Mouse (Mus musculus): Measurements from ENCODE around the gene Krcc1. TPM values are rescaled to one million over a fixed set of nuclear protein-coding genes. Genes with fewer than 3 reads are reported as not detected.
"Not testable (repeated sequence)": the region's sequence is repeated elsewhere in the genome, so short reads cannot be mapped to it uniquely, and the experiment has no call there.

Krcc1 gene
- polyA plus RNA-seq, 1 experiment from 2014 or later = 26.6 TPM

DNA sequence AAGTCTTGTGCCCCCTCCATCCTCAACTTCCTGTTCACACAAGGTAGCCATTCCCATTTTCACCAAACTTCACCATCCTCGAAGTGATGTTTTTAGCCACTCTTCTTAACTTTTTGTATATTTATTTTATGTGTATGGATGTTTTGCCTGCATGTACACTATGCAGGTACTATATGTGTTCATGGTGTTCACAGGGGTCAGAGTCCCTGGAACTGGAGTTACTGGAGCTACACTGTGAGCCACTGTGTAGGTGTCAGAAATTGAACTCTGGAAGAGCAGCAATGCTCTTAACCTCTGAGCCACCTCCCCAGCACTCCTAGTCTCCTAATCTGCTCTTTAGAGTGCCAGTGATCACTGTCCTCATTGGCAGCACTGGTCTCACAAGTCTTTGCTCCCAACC is 23.1 kb upstream of the Krcc1 start:
- Histone ChIP-seq H3K36me3 (no peaks in the 10 kb centered on the region), H3K4me3 (no peak overlapping the region), H3K27ac (no peak overlapping the region), H3K9ac (no peak overlapping the region), H3K9me3 (no peaks in the 10 kb centered on the region), H3K27me3 (replicated peaks) (no peaks in the 10 kb centered on the region), H3K4me1 (no peaks in the 10 kb centered on the region), H3K4me2 (replicated peaks) (no peak overlapping the region)
- no peak for ATAC-seq (ENCODE audit: low FRiP score, low read depth)
- 98% methylated on average over 1 of the region's 1 CpGs for WGBS

DNA sequence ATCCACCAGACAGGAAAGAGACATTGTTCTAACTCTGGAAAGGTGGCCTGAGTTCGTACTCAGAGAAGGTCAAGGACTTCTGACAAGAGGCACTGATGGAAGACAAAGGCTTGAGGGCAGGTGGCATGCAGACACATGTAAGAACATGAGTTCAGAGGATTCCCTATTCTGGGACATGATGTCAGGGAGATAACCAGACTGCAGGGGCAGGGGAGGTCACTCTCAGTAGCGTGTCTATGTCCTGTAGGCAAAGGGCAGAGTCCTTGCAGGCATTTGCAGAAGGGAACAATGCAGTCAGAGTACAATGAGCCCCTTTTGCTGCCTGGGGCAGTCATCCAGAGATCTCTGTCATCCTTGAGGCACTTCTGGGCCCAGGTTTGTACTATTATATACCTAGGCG is 21.9 kb upstream of the Krcc1 start:
- ATAC-seq (ENCODE audit: low FRiP score, low read depth) = no peak
- Histone ChIP-seq H3K9me3 (no peaks in the 10 kb centered on the region), H3K4me3 (no peak overlapping the region), H3K4me2 (replicated peaks) (no peak overlapping the region), H3K27ac (no peak overlapping the region), H3K9ac (no peak overlapping the region), H3K36me3 (no peaks in the 10 kb centered on the region), H3K4me1 (no peaks in the 10 kb centered on the region), H3K27me3 (replicated peaks) (no peaks in the 10 kb centered on the region)
- WGBS = 74% methylated on average over 3 of the region's 3 CpGs

DNA sequence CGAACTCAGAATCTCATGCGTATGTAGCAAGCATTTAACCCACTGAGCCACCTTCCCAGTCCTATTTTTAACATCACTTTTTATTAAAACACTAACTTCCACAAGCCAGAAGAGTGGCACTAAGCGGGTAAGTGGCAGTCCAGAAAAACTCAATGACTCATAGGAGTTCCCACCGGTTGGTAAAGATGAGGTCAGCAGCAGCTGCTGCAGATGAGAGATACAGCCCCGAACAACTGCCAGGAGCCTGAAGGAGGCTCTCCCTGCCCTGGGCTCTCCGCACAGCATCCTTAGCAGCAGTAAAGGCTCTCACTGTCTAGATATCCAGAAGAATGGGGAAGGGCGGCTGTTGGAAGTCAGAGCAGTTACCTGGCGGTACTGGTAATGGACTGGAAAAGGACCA is 20.5 kb upstream of the Krcc1 start:
- Histone ChIP-seq H3K36me3 (no peaks in the 10 kb centered on the region), H3K27me3 (replicated peaks) (no peaks in the 10 kb centered on the region), H3K4me1 (no peaks in the 10 kb centered on the region), H3K4me2 (replicated peaks) (no peak overlapping the region), H3K9ac (no peak overlapping the region), H3K9me3 (no peaks in the 10 kb centered on the region), H3K27ac (no peak overlapping the region), H3K4me3 (no peak overlapping the region)
- no peak for ATAC-seq (ENCODE audit: low FRiP score, low read depth)
- 85% methylated on average over 8 of the region's 8 CpGs for WGBS

DNA sequence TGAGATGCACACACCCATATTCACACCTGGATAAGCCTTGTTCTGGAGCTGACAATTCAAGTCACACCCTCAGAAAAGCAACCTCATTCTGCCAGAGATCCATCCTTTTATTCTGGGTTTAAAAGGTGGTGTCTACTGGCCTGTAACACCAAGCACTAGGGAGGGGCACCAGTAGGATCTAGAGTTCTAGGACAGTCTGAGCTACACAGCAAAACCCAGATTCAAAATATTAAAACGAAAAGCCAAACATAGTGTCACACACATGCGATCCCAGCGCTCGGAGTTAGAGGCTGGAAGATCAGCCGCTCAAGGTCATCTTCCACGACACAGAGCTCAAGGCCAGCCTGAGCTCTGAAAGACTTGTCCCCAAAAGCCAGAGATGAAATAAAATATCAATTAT is 17.0 kb upstream of the Krcc1 start:
- Histone ChIP-seq H3K4me2 (replicated peaks) (no peak overlapping the region), H3K4me1 (no peaks in the 10 kb centered on the region), H3K27ac (no peak overlapping the region), H3K27me3 (replicated peaks) (no peaks in the 10 kb centered on the region), H3K4me3 (no peak overlapping the region), H3K9me3 (no peaks in the 10 kb centered on the region), H3K36me3 (no peaks in the 10 kb centered on the region), H3K9ac (no peak overlapping the region)
- ATAC-seq (ENCODE audit: low FRiP score, low read depth) = no peak
- 94% methylated on average over 6 of the region's 6 CpGs for WGBS

DNA sequence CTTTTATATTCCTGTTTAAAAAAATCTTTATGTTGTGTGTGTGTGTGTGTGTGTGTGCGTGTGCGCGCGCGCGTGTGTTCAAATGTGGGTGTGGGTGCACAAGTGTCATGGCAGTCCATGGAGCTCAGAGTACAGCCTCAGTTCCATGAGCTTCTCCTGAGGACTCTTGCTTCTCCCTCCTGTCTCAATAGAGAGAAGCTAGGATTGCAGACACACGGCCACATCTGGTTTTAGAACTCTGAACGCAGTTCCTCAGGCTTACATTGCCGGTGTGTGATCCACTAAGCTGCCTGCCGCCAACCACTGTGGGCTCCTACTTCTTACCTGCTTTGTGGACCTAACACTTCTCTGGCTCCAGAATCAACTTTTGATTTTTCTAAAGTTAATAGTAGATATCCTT is 15.3 kb upstream of the Krcc1 start:
- H3K9me3 ChIP-seq = no peaks in the 10 kb centered on the region
- no peak overlapping the region for H3K9ac ChIP-seq
- H3K27me3 ChIP-seq (replicated peaks) = no peaks in the 10 kb centered on the region
- no peaks in the 10 kb centered on the region for H3K36me3 ChIP-seq
- no peak overlapping the region for H3K4me3 ChIP-seq
- no peak for ATAC-seq (ENCODE audit: low FRiP score, low read depth)
- H3K4me2 ChIP-seq (replicated peaks) = no peak overlapping the region
- WGBS = 91% methylated on average over 10 of the region's 10 CpGs
- H3K4me1 ChIP-seq = no peaks in the 10 kb centered on the region
- H3K27ac ChIP-seq = no peak overlapping the region

DNA sequence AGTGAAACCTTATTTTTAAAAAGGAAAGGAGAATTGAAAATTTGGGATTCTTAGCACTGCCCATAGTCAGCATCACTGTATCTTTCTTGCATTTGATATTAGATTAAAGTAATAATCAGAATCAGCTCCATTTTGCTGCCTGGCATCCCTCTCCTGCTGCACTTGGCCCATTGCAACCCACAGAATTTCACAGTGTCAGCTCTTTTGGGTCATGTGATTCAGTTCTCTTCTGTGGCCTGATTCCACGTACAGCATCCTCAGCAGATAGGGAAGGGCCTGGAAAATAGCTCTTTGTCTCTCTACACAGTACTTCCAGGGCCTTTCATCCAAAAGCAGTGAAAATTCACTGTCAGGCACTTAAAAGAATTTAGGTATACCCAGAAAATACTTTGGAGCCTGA is 14.1 kb upstream of the Krcc1 start:
- Histone ChIP-seq H3K27me3 (replicated peaks) (no peaks in the 10 kb centered on the region), H3K4me2 (replicated peaks) (no peak overlapping the region), H3K4me3 (no peak overlapping the region), H3K4me1 (no peaks in the 10 kb centered on the region), H3K36me3 (no peaks in the 10 kb centered on the region), H3K9me3 (no peaks in the 10 kb centered on the region), H3K27ac (no peak overlapping the region), H3K9ac (no peak overlapping the region)
- WGBS = 52% methylated on average over 1 of the region's 1 CpGs
- ATAC-seq (ENCODE audit: low FRiP score, low read depth) = no peak

DNA sequence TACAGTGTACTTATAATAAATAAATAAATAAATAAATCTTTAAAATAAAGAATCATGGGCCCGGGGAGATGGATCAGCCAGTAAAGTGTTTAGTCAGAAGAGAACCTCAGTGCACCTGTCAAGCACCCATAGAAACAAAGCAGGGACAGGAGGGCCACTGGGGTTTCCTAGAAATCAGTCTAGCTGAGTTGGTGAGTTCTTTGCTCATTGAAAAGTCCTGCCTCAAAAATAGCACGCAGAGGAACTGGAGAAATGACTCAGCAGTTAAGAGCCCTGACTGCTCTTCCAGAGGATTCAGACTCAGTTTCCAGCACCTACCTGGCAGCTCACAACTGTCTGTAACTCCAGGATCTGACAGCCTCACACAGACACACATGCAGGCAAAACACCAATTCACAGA is 12.9 kb upstream of the Krcc1 start:
- no peaks in the 10 kb centered on the region for H3K9me3 ChIP-seq
- H3K4me3 ChIP-seq = no peak overlapping the region
- H3K36me3 ChIP-seq = no peaks in the 10 kb centered on the region
- no peak for ATAC-seq (ENCODE audit: low FRiP score, low read depth)
- WGBS = 79% methylated on average over 2 of the region's 2 CpGs
- no peak overlapping the region for H3K27ac ChIP-seq
- H3K9ac ChIP-seq = no peak overlapping the region
- H3K27me3 ChIP-seq (replicated peaks) = no peaks in the 10 kb centered on the region
- H3K4me1 ChIP-seq = no peaks in the 10 kb centered on the region
- no peak overlapping the region for H3K4me2 ChIP-seq (replicated peaks)

DNA sequence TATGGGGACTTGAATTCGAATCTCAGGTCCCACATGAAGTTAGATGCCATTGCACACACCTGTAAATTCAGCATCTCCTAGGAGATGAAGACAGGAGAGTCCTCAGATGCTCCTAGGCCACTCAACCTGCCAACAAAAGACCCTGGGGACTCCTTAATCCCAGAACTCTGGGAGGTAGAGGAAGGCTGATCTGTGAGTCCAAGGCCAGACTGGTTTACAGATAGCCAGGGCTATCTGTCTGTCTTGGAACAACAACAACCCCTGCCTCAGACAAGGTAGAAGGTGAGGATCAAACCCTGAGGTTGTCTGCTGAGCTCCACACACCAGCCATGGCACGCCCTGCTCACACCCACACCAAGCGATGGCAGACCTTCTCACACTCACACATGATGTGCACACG is 12.3 kb upstream of the Krcc1 start:
- WGBS = 90% methylated on average over 4 of the region's 4 CpGs
- no peaks in the 10 kb centered on the region for H3K27me3 ChIP-seq (replicated peaks)
- no peaks in the 10 kb centered on the region for H3K36me3 ChIP-seq
- H3K4me1 ChIP-seq = no peaks in the 10 kb centered on the region
- no peak for ATAC-seq (ENCODE audit: low FRiP score, low read depth)
- no peak overlapping the region for H3K27ac ChIP-seq
- H3K4me3 ChIP-seq = no peak overlapping the region
- H3K9ac ChIP-seq = no peak overlapping the region
- H3K9me3 ChIP-seq = no peaks in the 10 kb centered on the region
- H3K4me2 ChIP-seq (replicated peaks) = no peak overlapping the region

DNA sequence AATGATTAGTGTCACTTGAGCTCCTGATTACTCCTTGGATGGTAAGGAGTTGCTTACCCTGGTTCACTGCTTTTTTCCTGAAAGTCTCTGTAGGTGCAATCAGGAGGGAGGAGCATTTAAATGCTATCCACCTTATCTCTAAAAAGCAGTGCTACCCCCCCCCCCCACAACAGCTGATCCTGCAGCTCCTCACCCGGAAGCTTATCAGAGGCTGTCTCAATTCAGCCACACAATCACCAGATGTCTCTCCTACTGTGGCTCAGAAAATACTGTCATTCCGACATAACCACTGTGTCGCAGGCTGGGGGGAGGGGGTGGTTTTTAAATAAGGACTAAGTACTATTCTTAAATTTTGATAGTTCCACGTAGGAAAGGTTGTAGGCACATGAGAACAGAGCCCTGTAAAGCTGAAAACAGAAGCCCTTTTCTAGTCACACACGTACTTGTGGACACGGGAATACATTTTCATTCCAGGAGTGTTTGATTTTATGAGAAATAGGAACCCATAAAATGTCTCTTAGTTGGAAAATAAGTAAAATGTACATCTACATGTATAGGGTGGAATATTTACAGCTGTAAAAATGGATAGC is 11.3 kb upstream of the Krcc1 start:
- Histone ChIP-seq H3K27me3 (replicated peaks) (no peaks in the 10 kb centered on the region), H3K36me3 (no peaks in the 10 kb centered on the region), H3K9ac (no peak overlapping the region), H3K9me3 (no peaks in the 10 kb centered on the region), H3K4me2 (replicated peaks) (no peak overlapping the region), H3K27ac (no peak overlapping the region), H3K4me1 (no peaks in the 10 kb centered on the region), H3K4me3 (no peak overlapping the region)
- no peak for ATAC-seq (ENCODE audit: low FRiP score, low read depth)
- 64% methylated on average over 6 of the region's 6 CpGs for WGBS

DNA sequence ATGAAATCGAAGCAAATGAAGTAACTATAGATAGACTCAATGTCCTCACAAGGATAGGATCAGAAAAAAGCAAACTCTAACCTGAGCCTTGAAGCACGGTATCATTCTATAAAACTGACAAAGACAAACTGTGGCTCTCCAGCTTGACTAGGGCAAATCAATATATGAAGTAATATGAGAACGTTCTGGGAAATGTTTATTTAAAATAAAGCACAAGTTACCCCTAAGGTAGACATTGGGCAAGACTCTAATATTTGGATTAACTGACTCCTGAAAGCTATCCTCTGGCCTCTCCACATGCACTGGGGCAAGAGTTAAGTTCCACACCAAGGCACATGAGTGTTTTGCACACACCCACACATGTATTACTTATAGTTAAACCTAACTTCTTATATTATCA is 10.4 kb upstream of the Krcc1 start:
- no peak for ATAC-seq (ENCODE audit: low FRiP score, low read depth)
- 86% methylated on average over 3 of the region's 3 CpGs for WGBS
- H3K9ac ChIP-seq = no peak overlapping the region
- no peaks in the 10 kb centered on the region for H3K9me3 ChIP-seq
- no peaks in the 10 kb centered on the region for H3K4me1 ChIP-seq
- no peak overlapping the region for H3K4me2 ChIP-seq (replicated peaks)
- H3K4me3 ChIP-seq = no peak overlapping the region
- H3K27me3 ChIP-seq (replicated peaks) = no peaks in the 10 kb centered on the region
- H3K27ac ChIP-seq = no peak overlapping the region
- no peaks in the 10 kb centered on the region for H3K36me3 ChIP-seq

DNA sequence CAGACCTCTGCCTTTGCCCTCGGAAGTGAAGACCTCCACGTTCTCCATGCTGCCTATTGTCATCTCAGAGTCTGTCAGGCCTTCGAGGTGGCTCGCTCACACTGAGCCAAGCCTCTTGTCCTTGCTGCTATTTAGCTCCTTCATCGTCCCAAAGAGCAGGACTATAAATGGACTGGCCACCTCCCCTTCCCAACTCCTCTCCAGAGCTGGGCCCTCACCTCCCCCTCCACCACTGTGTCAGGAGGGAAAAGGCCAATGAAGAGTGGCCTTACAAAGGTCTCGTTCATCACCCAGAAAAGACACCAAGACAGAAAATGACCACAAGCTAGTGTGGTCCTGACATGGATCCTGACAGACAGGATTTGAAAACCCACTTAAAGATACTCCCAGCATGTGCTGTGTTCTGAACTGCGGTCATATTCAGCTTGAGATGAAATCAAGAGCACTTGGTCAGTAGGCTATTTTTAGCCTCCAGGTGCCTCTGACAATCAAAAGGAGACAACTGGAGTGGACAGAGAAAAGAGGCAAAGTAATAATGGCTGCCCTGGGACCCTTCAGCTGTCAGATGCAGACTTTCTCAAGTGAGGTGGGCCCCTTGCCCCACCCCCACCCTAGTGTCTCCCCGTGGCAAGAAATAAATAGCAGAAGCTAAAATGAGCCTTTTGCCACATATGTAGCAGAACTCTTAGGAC is 9.2 kb upstream of the Krcc1 start:
- Histone ChIP-seq H3K27me3 (replicated peaks) (no peaks in the 10 kb centered on the region), H3K36me3 (no peaks in the 10 kb centered on the region), H3K27ac (no peak overlapping the region), H3K9ac (no peak overlapping the region), H3K9me3 (no peaks in the 10 kb centered on the region), H3K4me2 (replicated peaks) (no peak overlapping the region), H3K4me1 (no peaks in the 10 kb centered on the region), H3K4me3 (no peak overlapping the region)
- no peak for ATAC-seq (ENCODE audit: low FRiP score, low read depth)
- WGBS = 63% methylated on average over 8 of the region's 8 CpGs

DNA sequence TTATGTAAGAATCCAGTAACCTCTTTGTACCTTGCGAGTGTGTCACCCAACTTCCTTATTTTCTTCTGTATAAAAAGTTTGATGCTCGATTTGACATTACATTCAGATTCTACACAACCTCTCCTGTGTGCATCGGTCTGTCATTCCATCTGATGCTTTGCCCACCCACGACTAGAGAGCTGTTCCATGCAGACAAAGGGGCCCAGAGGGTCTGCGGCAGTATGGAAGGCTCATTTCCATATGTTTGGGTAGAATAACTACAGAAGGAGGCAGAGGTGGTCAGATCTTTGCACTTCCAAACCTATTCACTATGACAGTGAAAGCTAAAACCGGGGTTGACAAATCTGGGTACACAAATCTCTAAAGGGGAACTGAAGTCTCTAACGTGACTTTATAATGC is 3.9 kb upstream of the Krcc1 start:
- not testable (repeated sequence) for H3K36me3 ChIP-seq; H3K27me3 ChIP-seq (replicated peaks); H3K27ac ChIP-seq; H3K4me1 ChIP-seq; H3K4me3 ChIP-seq; H3K4me2 ChIP-seq (replicated peaks); H3K9ac ChIP-seq; ATAC-seq (ENCODE audit: low FRiP score, low read depth); H3K9me3 ChIP-seq
- 80% methylated on average over 7 of the region's 7 CpGs for WGBS

DNA sequence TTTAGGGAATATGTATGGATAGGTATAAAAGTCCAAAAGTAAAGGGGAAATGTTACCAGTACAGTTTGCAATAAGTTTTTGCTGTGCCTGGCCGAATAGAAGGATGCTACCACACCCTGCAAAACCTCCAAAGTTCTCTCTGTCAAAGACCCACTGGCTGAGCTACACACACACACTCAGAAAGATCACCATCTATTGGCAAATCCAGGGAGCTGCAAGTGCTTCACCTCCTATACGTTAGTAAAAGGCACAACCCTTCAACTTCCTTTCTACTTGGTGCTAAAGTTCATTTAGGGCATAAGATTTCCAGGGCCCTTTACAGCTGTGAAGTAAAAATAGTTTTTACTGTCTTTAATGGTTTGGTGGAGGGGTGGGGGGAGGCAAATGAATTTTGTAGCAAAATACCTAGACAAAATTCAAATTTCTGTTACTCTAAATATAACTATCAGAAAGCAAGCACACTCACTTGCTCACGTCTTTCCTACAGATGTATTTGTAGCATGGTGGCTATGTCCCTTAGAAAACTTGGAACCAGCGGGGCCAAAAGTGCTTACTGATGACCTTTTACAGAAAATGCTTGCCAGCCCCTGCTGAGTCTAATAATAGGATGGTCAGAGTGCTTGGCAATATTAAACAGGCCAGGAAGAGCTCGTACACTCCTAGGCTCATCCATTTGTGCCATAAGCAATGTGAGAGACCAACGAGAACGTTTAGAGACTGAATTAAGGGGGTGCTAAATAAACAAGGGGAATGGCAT is 2.4 kb upstream of the Krcc1 start:
- H3K9me3 ChIP-seq = no peaks in the 10 kb centered on the region
- 63% methylated on average over 7 of the region's 7 CpGs for WGBS
- no peaks in the 10 kb centered on the region for H3K27me3 ChIP-seq (replicated peaks)
- peaks cover 11% of the 10 kb centered on the region for H3K4me1 ChIP-seq
- H3K4me2 ChIP-seq (replicated peaks) = no peak overlapping the region
- H3K36me3 ChIP-seq = no peaks in the 10 kb centered on the region
- no peak overlapping the region for H3K9ac ChIP-seq
- no peak overlapping the region for H3K27ac ChIP-seq
- ATAC-seq (ENCODE audit: low FRiP score, low read depth) = no peak
- H3K4me3 ChIP-seq = no peak overlapping the region
